Comparison of ENCODE assay signal across 9 mouse cellular contexts in genomic region chr15:86405527-86405926, GRCm38 (mm10).
DNase-seq lines count a peak whose midpoint lies in the region; ATAC-seq lines count a peak whose summit lies in the region.
"Had no signal": no experiment of that assay in that cellular context is flagged by ENCODE, and none has a peak within 500 bp of the region (broad histone marks: within the 10 kb centered on the region; RNA-seq: fewer than 3 reads in every experiment).

No protein-coding gene starts in this region.

- no peak overlapping the region for H3K4me3 ChIP-seq in heart, embryonic 12.5 days
- H3K4me3 ChIP-seq in embryonic facial prominence, embryonic 14.5 days (ENCODE audit: low read depth, low read length): no peak overlapping the region
- H3K4me3 ChIP-seq: stomach, embryonic 15.5 days had no signal

- H3K4me1 ChIP-seq in heart, embryonic 12.5 days (replicated peaks): peaks cover 27% of the 10 kb centered on the region
- H3K4me1 ChIP-seq in embryonic facial prominence, embryonic 14.5 days (ENCODE audit: control insufficient read depth, insufficient read depth, low read length): no peaks in the 10 kb centered on the region
- H3K4me1 ChIP-seq: stomach, embryonic 15.5 days had no signal

- DNase-seq in heart, adult 11 months: peak; percentile 93
- peak; percentile 65 for DNase-seq in CD4-positive helper T cell, adult 2 months (ENCODE audit: low read depth, low spot score)
- peak; percentile 69 to 81 for DNase-seq in adrenal gland, postnatal 36 days
- DNase-seq in embryonic facial prominence, embryonic 14.5 days (ENCODE audit: low spot score): peak; percentile 45
- DNase-seq in kidney, postnatal 14 days: peak; percentile 57
- peak; percentile 19 to 66 for DNase-seq in spleen, postnatal 10 days (ENCODE audit: low spot score in 2 of 2)

- no peak overlapping the region for H3K27ac ChIP-seq in heart, embryonic 12.5 days (ENCODE audit: poor library complexity, severe bottlenecking)
- H3K27ac ChIP-seq in embryonic facial prominence, embryonic 14.5 days (replicated peaks; ENCODE audit: low read depth, low read length): no peak overlapping the region
- H3K27ac ChIP-seq: stomach, embryonic 15.5 days had no signal

- H3K36me3 ChIP-seq in heart, embryonic 12.5 days: no peaks in the 10 kb centered on the region
- H3K36me3 ChIP-seq in embryonic facial prominence, embryonic 14.5 days (ENCODE audit: control insufficient read depth, insufficient read depth, low read length): no peaks in the 10 kb centered on the region
- H3K36me3 ChIP-seq: stomach, embryonic 15.5 days had no signal

- 20% methylated on average over 4 of the region's 4 CpGs for WGBS in heart, embryonic 12.5 days
- WGBS in embryonic facial prominence, embryonic 14.5 days: 29% methylated on average over 4 of the region's 4 CpGs

- ATAC-seq in heart, embryonic 12.5 days (ENCODE audit: insufficient number of reproducible peaks, low FRiP score): no peak
- no peak for ATAC-seq in embryonic facial prominence, embryonic 14.5 days (ENCODE audit: low read depth)
- ATAC-seq in megakaryocyte progenitor cell, adult 5-6 weeks (replicated peaks; ENCODE audit: poor library complexity): peak; percentile 82

- H3K4me2 ChIP-seq in heart, embryonic 12.5 days: no peak overlapping the region
- H3K4me2 ChIP-seq in embryonic facial prominence, embryonic 14.5 days (ENCODE audit: low read depth, low read length): no peak overlapping the region
- H3K4me2 ChIP-seq: stomach, embryonic 15.5 days had no signal

- H3K27me3 ChIP-seq in heart, embryonic 12.5 days (replicated peaks): peaks cover 81% of the 10 kb centered on the region
- H3K27me3 ChIP-seq in embryonic facial prominence, embryonic 14.5 days (replicated peaks; ENCODE audit: control insufficient read depth, insufficient read depth, low read length): no peaks in the 10 kb centered on the region
- H3K27me3 ChIP-seq: stomach, embryonic 15.5 days had no signal

- H3K9ac ChIP-seq in heart, embryonic 12.5 days: no peak overlapping the region
- H3K9ac ChIP-seq in embryonic facial prominence, embryonic 14.5 days (ENCODE audit: low read depth, low read length): no peak overlapping the region
- H3K9ac ChIP-seq: stomach, embryonic 15.5 days had no signal

- H3K9me3 ChIP-seq in heart, embryonic 12.5 days (replicated peaks): no peaks in the 10 kb centered on the region
- no peaks in the 10 kb centered on the region for H3K9me3 ChIP-seq in embryonic facial prominence, embryonic 14.5 days (ENCODE audit: control insufficient read depth, low read length)
- H3K9me3 ChIP-seq: stomach, embryonic 15.5 days had no signal

Comparison
In these comparisons a context has a peak if more than half of its experiments do, and no peak if none do; other contexts are left out.
1. DNase-seq: peak in every context shown above with its lines; median percentile 93 in heart, adult 11 months; 75 in adrenal gland, postnatal 36 days; 65 in CD4-positive helper T cell, adult 2 months; 57 in kidney, postnatal 14 days; 45 in embryonic facial prominence, embryonic 14.5 days; 42 in spleen, postnatal 10 days.